Mouse (Mus musculus) neural tube, embryonic 14.5 days (tissue): ENCODE results near the gene Xcl1. TPM values are rescaled to one million over a fixed set of nuclear protein-coding genes. Genes with fewer than 3 reads are reported as not detected.
A peak's percentile ranks its signal among the peaks of the same experiment; 100 is the strongest.

Experiments used
- ATAC-seq: fragments of 200-750 bp; cut with Nextera tagmentation; 2 replicates; pipeline ENCODE4 v1.8.0; 2017; ENCODE audit warnings: low read depth, mild to moderate bottlenecking, moderate TSS enrichment, moderate library complexity
- H3K27ac ChIP-seq: fragments of 300-500 bp; sonication (generic); 2 replicates; pipeline ENCODE4 v1.5.1; 2014; ENCODE audit warnings: low read depth, mild to moderate bottlenecking, control low read depth, low read length, moderate library complexity, mixed read lengths
- H3K27me3 ChIP-seq: fragments of 300-500 bp; sonication (generic); 2 replicates; pipeline ENCODE4 v1.6.1; 2014; ENCODE audit warnings: low read length; ENCODE audit not compliant: control insufficient read depth, insufficient read depth
- H3K36me3 ChIP-seq: fragments of 300-500 bp; sonication (generic); 2 replicates; pipeline ENCODE4 v1.6.1; 2014; ENCODE audit warnings: low read length, mixed read lengths; ENCODE audit not compliant: control insufficient read depth, insufficient read depth
- H3K4me1 ChIP-seq: fragments of 300-500 bp; sonication (generic); 2 replicates; pipeline ENCODE4 v1.6.1; 2014; ENCODE audit warnings: low read length; ENCODE audit not compliant: control insufficient read depth, insufficient read depth
- H3K4me2 ChIP-seq: fragments of 300-500 bp; sonication (generic); 2 replicates; pipeline ENCODE4 v1.6.1; 2014; ENCODE audit warnings: mild to moderate bottlenecking, low read depth, low read length, control low read depth
- H3K4me3 ChIP-seq: fragments of 300-500 bp; sonication (generic); 2 replicates; pipeline ENCODE4 v1.5.1; 2014; ENCODE audit warnings: low read depth, low read length, control low read depth, mixed read lengths
- H3K9ac ChIP-seq: fragments of 300-500 bp; sonication (generic); replicated peaks from 2 replicates; pipeline ENCODE4 v1.6.1; 2014; ENCODE audit warnings: low read depth, mild to moderate bottlenecking, control low read depth, low read length, mixed read lengths
- H3K9me3 ChIP-seq: fragments of 300-500 bp; sonication (generic); 2 replicates; pipeline ENCODE4 v1.6.1; 2016; ENCODE audit warnings: low read length; ENCODE audit not compliant: control insufficient read depth
- WGBS: fragments of 180-500 bp; shearing (Covaris S2); extraction: QIAGEN DNeasy Blood & Tissue Kit; methylation state at CpG from one replicate; pipeline ENCODE4 v1.1.7; 2014; 5-methylcytosine and 5-hydroxymethylcytosine counted together
- polyA plus RNA-seq: library from polyadenylated mRNA; unstranded; fragments of >200 nt; fragmentation: Nextera tagmentation; extraction: Ambion mirVana; gene quantifications from 2 replicates; pipeline ENCODE4 v1.2.1, GENCODE M21; 2014

Gene Xcl1
- polyA plus RNA-seq, 1 experiment from 2014 or later, result not detected

GRCm38 (mm10) chr1:164933441-164934188 lies 1.7 kb downstream of the Xcl1 start:
- no peak overlapping the region for H3K4me3 ChIP-seq
- no peak for ATAC-seq
- H3K27me3 ChIP-seq, result no peaks in the 10 kb centered on the region
- no peaks in the 10 kb centered on the region for H3K4me1 ChIP-seq
- H3K36me3 ChIP-seq, result no peaks in the 10 kb centered on the region
- H3K9ac ChIP-seq, result no peak overlapping the region
- H3K27ac ChIP-seq, result no peak overlapping the region
- H3K4me2 ChIP-seq, result no peak overlapping the region
- 88% methylated on average over 10 of the region's 10 CpGs for WGBS
- no peaks in the 10 kb centered on the region for H3K9me3 ChIP-seq

GRCm38 (mm10) chr1:164931135-164931534 lies 4.2 kb downstream of the Xcl1 start:
- Histone ChIP-seq H3K27ac (no peak overlapping the region), H3K9ac (no peak overlapping the region), H3K4me3 (no peak overlapping the region), H3K4me2 (no peak overlapping the region), H3K36me3 (no peaks in the 10 kb centered on the region), H3K9me3 (no peaks in the 10 kb centered on the region), H3K27me3 (no peaks in the 10 kb centered on the region), H3K4me1 (no peaks in the 10 kb centered on the region)
- no peak for ATAC-seq
- WGBS, result 93% methylated on average over 7 of the region's 7 CpGs

GRCm38 (mm10) chr1:164930006-164930405 lies 5.3 kb downstream of the Xcl1 start:
- no peak overlapping the region for H3K9ac ChIP-seq
- WGBS, result 75% methylated on average over 3 of the region's 3 CpGs
- no peak overlapping the region for H3K4me2 ChIP-seq
- ATAC-seq, result no peak
- H3K4me1 ChIP-seq, result no peaks in the 10 kb centered on the region
- H3K27ac ChIP-seq, result no peak overlapping the region
- no peaks in the 10 kb centered on the region for H3K36me3 ChIP-seq
- H3K4me3 ChIP-seq, result no peak overlapping the region
- no peaks in the 10 kb centered on the region for H3K27me3 ChIP-seq
- H3K9me3 ChIP-seq, result no peaks in the 10 kb centered on the region

- H3K9ac ChIP-seq, result no peak overlapping the region
- no peak for ATAC-seq
- H3K4me1 ChIP-seq, result no peaks in the 10 kb centered on the region
- H3K4me3 ChIP-seq, result no peak overlapping the region
- WGBS, result 70% methylated on average over 3 of the region's 3 CpGs
- no peak overlapping the region for H3K27ac ChIP-seq
- no peaks in the 10 kb centered on the region for H3K27me3 ChIP-seq
- no peaks in the 10 kb centered on the region for H3K36me3 ChIP-seq
- H3K9me3 ChIP-seq, result no peaks in the 10 kb centered on the region
- H3K4me2 ChIP-seq, result no peak overlapping the region
Observed at GRCm38 (mm10) chr1:164926534-164927160, 8.7 kb downstream of the Xcl1 start.

GRCm38 (mm10) chr1:164905047-164905446 lies 30.3 kb downstream of the Xcl1 start:
- no peak overlapping the region for H3K27ac ChIP-seq
- no peaks in the 10 kb centered on the region for H3K27me3 ChIP-seq
- no peak overlapping the region for H3K4me2 ChIP-seq
- WGBS, result 56% methylated on average over 4 of the region's 4 CpGs
- ATAC-seq, result peak; percentile 72; the same call in 1 of the 2 replicates
- no peak overlapping the region for H3K4me3 ChIP-seq
- H3K9ac ChIP-seq, result no peak overlapping the region
- no peaks in the 10 kb centered on the region for H3K36me3 ChIP-seq
- H3K4me1 ChIP-seq, result no peaks in the 10 kb centered on the region
- no peaks in the 10 kb centered on the region for H3K9me3 ChIP-seq

GRCm38 (mm10) chr1:164900696-164901095 lies 34.6 kb downstream of the Xcl1 start:
- peaks cover 7% of the 10 kb centered on the region for H3K4me1 ChIP-seq
- no peak overlapping the region for H3K27ac ChIP-seq
- H3K4me2 ChIP-seq, result no peak overlapping the region
- H3K4me3 ChIP-seq, result no peak overlapping the region
- WGBS, result 69% methylated on average over 6 of the region's 6 CpGs
- H3K9ac ChIP-seq, result no peak overlapping the region
- no peak for ATAC-seq
- no peaks in the 10 kb centered on the region for H3K27me3 ChIP-seq
- H3K36me3 ChIP-seq, result no peaks in the 10 kb centered on the region
- no peaks in the 10 kb centered on the region for H3K9me3 ChIP-seq

- 85% methylated on average over 2 of the region's 2 CpGs for WGBS
Observed at GRCm38 (mm10) chr1:164900226-164900625, 35.1 kb downstream of the Xcl1 start.

GRCm38 (mm10) chr1:164899506-164899905 lies 35.8 kb downstream of the Xcl1 start:
- Histone ChIP-seq H3K4me2 (peak overlapping the region; percentile 72), H3K9ac (peak overlapping the region; percentile 77), H3K9me3 (no peaks in the 10 kb centered on the region), H3K36me3 (no peaks in the 10 kb centered on the region), H3K4me3 (peak overlapping the region; percentile 42; the same call in 1 of the 2 replicates), H3K27me3 (no peaks in the 10 kb centered on the region), H3K4me1 (peaks cover 7% of the 10 kb centered on the region), H3K27ac (peak overlapping the region; percentile 91; the same call in 1 of the 2 replicates)
- ATAC-seq, result no peak
- 28% methylated on average over 7 of the region's 7 CpGs for WGBS

More at GRCm38 (mm10) chr1:164900226-164900625, 35.1 kb downstream of the Xcl1 start:
- H3K4me2 ChIP-seq, result no peak overlapping the region
- H3K36me3 ChIP-seq, result no peaks in the 10 kb centered on the region
- peaks cover 7% of the 10 kb centered on the region for H3K4me1 ChIP-seq
- no peak overlapping the region for H3K9ac ChIP-seq
- H3K27me3 ChIP-seq, result no peaks in the 10 kb centered on the region
- H3K4me3 ChIP-seq, result no peak overlapping the region
- no peak for ATAC-seq
- no peak overlapping the region for H3K27ac ChIP-seq
- no peaks in the 10 kb centered on the region for H3K9me3 ChIP-seq

GRCm38 (mm10) chr1:164898846-164899351 lies 36.4 kb downstream of the Xcl1 start:
- Histone ChIP-seq H3K27ac (peak overlapping the region; percentile 91), H3K36me3 (no peaks in the 10 kb centered on the region), H3K4me2 (peak overlapping the region; percentile 72), H3K4me1 (peaks cover 7% of the 10 kb centered on the region), H3K27me3 (no peaks in the 10 kb centered on the region), H3K4me3 (peak overlapping the region; percentile 42), H3K9me3 (no peaks in the 10 kb centered on the region), H3K9ac (peak overlapping the region; percentile 77)
- peak; percentile 96 for ATAC-seq
- under 1% methylated on average over 22 of the region's 22 CpGs for WGBS
